Mouse (Mus musculus): ENCODE data around the gene Dctn3.

DNA sequence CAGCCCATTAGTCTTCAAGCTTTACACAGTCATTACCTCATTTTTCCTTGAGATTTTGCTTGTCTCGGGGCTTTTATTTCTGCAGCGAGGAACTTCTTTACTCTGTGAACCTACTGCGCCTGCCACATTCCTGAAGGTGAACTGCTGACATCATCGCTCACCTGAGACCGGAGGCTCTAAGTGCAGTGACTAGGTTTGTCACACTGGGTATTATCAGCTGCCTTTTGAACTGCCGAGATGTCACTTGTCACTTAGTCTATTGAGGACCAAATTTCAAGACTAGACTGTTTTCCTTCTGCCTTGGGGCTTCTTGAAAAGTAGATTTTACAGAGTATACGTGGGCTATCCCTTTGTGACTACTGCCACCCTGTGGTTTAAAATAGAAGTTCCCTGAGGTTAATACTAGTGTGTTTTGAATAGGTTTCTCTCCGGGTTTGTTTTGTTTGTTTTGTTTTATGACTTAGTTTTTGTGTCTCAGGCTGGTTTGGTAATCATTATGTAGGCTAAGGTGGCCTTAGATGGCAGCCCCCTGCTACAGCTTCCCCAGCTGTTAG, 14.7 kb downstream of the Dctn3 start:
- TF ChIP-seq CTCF (IDR thresholded peaks at IDR 0.05; ENCODE audit: low read depth, low read length): no peak
- no peak for TF ChIP-seq POLR2A (IDR thresholded peaks at IDR 0.05; ENCODE audit: extremely low read depth, insufficient read depth, low read length)
